Mouse (Mus musculus) heart, adult 2 months (tissue): ENCODE measurements around the gene Taf1c.

Source experiments
- CTCF ChIP-seq: fragments of 200-600 bp; IDR thresholded peaks from 2 replicates; pipeline ENCODE4 v1.8.1; 2022; ENCODE audit warnings: antibody characterized with exemption, mild to moderate bottlenecking, moderate library complexity
- EP300 ChIP-seq: fragments of 200-500 bp; IDR thresholded peaks from 2 replicates; pipeline ENCODE4 v1.6.1; 2011; ENCODE audit warnings: low read depth, low read length, control low read depth; ENCODE audit not compliant: insufficient read depth
- POLR2A ChIP-seq: fragments of 200-500 bp; IDR thresholded peaks from 2 replicates; pipeline ENCODE4 v1.6.1; 2011; ENCODE audit warnings: mild to moderate bottlenecking, low read depth, low read length, control low read depth; ENCODE audit not compliant: insufficient read depth

DNA sequence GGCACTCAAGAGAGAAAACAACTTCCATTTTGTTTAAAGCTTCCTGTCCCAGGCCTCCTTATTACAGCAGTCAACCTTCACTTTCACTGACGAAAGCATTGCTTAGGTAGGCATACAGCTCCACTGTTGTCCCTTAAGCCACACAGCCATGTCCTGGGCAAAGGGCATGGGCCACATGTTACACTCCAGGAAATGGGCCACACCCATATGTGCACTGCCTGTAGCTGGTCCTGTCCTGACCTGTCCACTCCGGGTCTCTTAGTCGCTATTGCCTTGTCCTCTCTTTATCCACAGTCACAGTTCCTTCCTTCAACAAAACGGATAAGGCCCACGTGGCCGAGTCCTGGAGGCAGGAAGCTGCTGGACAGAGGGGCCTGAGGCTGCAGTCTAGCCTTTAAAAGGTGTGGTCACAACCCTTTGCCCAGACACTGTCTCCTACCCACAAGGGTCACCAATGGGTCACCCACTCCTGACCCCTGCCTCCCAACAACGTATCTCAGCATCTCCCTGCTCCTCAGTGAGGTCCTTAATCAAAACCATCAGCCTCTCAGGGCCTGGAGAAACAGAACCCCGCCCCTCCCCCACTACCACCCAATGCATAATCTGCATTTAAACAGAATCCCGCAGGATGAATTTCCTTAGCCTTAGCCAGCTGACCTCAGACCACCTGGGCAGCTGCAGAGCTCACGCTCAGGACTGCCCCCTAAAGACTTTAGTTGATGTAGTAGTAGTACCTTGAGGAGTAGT is 22.8 kb upstream of the Taf1c start:
- TF ChIP-seq CTCF (no peak), POLR2A (no peak), EP300 (no peak)
